Mouse (Mus musculus): ENCODE results near the gene Pdlim7. TPM values are rescaled to one million over a fixed set of nuclear protein-coding genes. Genes with fewer than 3 reads are reported as not detected.

Gene Pdlim7
- total RNA-seq (2021) = 10 to 100 TPM; 11.6 to 26.8 TPM
- long read RNA-seq, experiment 1, transcript Pdlim7-201 (13 exons, 1,697 nt) = major isoform, 7 of 16 reads
- long read RNA-seq, experiment 1, partial matches to known transcripts = 2 of 16 reads
- long read RNA-seq, experiment 1, other reads (novel, unspliced or antisense) = 5 of 16 reads
- long read RNA-seq, experiment 2, transcript Pdlim7-201 (13 exons, 1,697 nt) = major isoform, 10 of 26 reads
- long read RNA-seq, experiment 2, partial matches to known transcripts = 8 of 26 reads
- long read RNA-seq, experiment 2, other reads (novel, unspliced or antisense) = 6 of 26 reads

DNA sequence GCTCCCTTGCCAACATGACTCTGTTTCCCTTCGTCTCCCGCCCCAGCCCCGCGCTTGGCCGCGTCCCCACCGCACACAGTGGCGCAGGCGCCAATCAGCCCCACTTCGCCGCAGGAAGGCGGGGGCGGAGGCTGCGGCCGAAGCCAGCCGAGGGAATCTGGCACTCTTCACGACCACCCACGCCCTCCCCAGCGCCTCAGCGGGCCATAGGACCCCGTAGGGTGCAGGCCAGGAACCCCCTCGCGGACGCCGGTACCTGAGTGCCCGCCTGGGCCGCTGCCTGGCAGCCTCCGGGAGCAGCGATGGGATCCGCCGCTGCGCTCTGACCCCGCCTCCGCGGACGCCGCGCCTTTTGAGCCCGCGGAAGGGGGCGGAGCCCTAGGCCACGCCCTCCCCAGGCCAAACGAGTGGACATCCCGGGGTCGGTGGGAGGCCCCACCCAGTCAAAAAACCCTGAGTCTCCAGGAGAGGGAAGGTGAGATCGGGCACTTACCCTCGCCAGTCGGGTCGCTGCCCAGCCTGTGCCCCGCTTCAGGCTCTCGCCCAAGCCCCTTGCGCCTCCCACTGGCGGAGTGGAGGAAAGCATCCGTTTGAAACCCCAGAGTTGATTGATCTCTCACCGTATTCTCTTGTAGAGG lies at the start of gene Pdlim7:
Gene Pdlim7, minus strand, starts transcription at position 566 of the 638 bp plus-strand sequence.
- peak; percentile 96 to 97 for DNase-seq (ENCODE audit: low spot score in 2 of 2)

DNA sequence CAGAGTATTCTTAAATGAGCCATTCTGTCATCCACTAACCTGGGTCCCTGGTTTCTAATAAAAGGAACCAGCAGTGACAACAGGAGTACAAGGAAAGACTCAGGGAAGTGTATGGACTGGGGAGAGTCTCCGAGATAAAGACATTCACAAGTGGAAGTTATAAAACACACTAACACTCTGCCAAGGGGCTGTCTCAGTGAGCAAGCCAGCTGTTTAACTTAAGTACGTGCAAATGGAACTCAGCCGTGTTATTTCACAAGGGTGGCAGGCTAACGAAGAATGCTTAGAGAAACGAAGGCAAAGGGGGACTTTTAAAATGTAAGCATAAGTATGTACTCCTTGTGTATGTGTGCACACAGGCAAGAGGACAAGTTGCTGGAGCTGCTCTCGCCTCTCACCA lies 44.0 kb upstream of the Pdlim7 start:
- DNase-seq (ENCODE audit: low spot score in 2 of 2) = no peak

DNA sequence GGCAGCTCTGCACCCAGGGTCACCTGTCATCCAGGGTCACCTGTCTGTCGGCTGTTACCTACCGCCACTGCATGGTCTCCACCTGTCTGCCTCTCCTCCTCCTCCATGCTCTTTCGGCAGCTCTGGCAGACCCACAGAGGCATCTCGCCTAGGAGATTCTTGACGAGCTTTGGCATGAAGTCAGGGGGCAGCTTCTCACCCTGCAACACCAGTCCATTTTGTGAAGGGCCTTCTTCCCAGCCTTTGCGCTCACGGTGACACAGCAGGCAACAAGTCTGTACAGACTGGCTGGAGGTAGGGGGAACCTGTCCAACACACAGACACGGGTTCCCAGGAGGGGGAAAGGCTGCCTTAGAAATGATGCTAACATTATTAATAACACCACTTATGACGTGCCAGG lies 42.4 kb upstream of the Pdlim7 start:
- no peak for DNase-seq (ENCODE audit: low spot score in 2 of 2)

DNA sequence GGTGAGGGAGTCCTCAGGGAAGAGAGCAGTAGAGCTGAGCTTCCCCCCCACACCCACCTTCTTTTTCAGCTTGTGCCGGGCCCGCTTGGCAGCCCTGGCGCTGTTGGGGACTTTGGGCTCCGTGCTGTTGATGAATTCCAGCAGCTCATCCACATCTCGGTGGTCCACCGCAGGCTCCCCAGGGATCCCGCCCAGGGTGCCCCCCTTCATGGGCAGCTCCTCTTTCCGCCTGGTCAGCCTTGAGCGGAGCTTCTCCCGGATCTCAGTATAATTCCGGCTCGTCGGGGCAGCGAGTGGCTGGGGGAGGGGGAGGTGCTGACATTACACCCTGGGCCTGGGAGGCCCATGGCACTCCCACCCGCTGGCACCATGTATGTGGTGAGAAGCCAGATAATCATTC lies 35.6 kb upstream of the Pdlim7 start:
- no peak for DNase-seq (ENCODE audit: low spot score in 2 of 2)

DNA sequence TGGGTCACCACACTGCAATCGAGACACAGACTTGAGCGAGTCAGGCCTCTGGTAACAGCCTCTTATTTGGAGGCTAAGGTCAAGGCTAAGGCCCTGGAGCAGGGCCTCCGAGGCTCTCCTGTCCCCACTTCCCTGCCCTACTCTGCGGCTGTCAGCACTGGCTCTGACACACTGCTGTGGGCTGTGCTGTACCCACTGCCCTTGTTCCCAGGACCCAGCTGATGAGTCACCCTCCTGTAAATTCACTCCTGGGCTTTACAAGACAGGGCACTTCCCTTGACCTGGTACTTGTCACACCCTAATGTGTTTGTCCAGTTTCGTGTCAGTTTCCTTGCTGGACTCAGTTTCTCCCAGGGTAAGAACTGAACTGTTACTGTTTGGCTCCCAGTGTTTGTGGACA lies 35.0 kb upstream of the Pdlim7 start:
- peak in 1 of 2 experiments; percentile 36 for DNase-seq (ENCODE audit: low spot score in 2 of 2)

DNA sequence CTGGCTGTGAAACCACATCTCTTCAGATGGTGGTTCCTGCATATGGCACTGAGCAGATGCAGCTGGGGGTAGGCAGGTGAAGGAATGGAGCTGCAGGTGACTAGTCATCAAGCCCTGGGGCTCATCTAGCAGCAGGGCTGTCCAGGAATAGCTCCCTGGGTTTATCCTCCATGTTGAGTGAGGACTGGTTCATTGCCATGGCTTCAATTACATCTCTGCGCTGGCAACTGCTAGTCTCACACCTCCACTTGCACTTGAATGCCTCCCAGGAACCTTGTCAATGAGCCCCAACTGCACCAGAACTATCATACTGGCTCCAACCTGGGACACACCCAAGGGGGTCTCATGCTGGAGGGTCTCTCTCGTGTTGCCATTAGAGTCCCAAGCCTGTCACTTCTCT lies 34.4 kb upstream of the Pdlim7 start:
- no peak for DNase-seq (ENCODE audit: low spot score in 2 of 2)

DNA sequence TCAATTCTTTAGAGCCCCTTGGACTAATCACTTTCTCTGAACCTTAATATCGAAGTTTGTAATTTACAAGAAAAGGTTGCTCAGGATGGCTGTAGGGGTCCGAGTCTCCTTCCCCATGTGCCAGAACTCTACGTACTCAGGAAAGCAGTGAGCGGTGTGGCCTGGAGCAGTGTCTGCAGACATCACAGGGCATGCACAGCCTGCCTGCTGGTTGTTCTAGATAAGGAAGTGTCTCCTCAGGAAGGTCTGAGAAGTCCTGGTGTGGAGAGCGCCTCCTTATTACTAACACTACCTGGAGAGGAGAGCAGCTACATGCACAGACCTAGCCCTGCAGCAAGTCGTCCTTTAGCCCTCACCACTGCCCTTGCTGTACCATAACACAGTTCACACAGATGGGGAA lies 31.3 kb upstream of the Pdlim7 start:
- DNase-seq (ENCODE audit: low spot score in 2 of 2) = no peak

DNA sequence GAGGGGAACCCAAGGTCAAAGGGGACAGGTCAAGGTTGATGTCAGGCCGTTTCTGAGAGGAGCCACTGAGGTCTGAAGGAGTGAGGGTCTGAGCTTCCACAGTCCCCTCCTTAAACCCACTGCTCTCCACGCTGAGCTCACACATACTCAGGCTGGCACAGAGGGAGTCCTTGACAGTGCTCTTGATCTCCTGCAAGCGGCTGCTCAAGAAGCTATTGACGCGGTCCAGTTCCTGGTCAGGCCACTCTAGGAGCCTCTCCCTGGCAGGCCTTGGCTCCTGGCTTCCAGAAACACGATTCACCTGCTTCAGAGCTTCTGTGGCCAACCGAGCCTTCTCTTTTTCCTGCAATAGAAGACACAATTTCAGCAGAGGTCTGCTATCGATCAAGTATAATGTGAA lies 30.0 kb upstream of the Pdlim7 start:
- DNase-seq (ENCODE audit: low spot score in 2 of 2) = no peak

DNA sequence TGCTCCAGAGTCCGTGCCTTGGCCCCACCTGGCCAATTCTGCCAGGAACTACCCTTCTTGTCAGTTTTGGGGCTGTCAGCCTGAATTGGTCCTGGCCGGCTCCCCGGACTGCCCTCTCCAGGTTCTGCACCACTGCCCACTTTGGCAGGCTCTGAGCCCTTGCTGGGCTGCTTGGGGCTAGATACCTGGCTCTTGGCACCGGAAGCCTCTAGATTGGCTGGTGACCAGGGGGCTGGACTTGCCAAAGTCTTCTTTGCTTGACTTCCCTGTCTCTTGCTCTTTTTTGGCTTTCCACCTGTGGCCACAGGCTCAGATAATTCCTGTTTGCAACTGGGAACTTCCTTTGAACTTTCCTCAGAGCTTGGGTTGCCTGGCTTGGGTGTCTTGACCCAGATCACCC lies 29.4 kb upstream of the Pdlim7 start:
- no peak for DNase-seq (ENCODE audit: low spot score in 2 of 2)

DNA sequence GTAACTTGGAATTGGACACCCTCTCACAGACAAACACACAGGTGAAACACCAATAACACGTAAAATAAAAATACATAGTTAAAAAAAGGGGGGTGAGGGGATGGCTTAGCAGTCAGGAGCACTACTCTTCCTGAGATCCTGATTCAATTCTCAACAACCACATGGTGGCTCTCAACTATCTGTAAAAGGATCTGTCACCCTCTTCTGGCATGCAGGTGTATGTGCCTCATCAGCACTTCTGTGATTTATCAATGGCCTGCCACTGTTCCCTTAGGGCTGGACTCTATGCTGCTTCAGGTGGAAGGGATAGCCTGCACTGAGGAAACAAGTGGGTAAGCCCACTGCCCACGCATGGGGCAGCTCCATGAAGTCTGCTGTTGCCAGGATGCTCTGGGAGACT lies 27.5 kb upstream of the Pdlim7 start:
- no peak for DNase-seq (ENCODE audit: low spot score in 2 of 2)

DNA sequence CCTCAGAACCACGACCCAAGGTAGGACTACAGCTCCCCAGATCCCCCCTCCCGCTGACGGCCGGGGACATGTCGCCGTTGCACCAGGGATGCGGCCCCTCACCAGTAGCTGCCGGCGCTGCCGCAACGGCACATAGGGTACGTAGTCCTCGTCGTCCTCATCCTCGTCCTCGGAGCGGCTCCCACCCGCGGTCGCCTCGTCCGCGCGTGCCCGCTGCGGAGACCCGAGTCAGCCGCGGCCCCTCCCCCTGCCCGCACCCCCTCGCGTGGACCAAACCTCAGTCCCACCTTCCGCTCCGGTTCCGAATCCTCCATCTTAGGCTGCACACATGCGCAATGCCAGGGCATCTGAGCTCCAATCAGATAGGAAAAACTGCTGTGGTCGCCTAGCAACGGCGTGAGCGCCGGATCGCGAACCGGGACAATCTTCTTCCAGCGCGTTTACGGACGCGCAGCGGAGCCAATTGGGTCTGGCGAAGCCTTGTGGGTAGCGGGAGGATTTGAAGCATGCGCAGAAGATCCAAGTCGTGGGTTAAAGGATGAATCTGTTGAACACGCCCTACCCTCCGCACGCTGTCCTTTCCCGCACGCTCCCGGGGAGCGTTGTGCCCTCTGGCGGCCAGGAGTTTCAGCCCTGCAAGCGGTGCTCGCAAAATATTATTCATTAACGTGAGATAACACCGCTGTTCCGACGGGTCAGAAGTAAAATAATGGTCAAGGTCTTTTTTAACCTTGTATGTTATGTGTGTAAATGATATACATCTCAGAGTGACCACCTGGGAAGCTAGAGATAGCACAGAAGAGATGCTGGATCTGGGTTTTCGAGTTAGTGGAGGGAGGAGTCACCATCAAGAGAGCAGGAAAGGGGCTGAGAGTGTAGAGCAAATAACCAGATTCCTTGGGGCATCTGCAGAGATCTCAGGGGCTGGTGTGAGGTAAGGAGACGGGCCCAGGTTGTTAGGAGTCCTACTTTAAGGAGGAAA lies 23.0 kb upstream of the Pdlim7 start, which contains the start of gene Ddx41:
Gene Ddx41, minus strand, starts transcription at position 465 of the 982 bp plus-strand sequence.
- peak; percentile 99 for DNase-seq (ENCODE audit: low spot score in 2 of 2)

DNA sequence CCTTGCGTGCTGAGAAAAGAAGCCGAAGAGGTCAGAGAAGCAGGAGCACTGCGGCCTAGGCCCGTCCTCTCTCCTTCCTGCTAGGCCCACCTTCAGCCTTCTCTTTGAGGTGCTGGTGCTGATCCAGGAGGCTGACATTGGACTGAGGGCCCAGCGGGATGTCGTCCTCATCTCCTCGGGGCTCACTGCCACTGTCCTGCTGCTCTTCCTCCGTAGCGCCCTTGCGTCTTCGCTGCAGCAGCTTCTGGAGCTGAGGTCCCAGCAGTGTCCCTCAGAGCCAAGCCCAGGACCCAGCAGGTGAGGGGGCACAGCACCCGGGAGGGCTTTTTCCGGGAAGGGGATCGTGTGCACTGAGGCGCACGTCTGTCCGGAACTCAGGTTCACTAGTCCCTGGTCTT lies 22.3 kb upstream of the Pdlim7 start:
- no peak for DNase-seq (ENCODE audit: low spot score in 2 of 2)

DNA sequence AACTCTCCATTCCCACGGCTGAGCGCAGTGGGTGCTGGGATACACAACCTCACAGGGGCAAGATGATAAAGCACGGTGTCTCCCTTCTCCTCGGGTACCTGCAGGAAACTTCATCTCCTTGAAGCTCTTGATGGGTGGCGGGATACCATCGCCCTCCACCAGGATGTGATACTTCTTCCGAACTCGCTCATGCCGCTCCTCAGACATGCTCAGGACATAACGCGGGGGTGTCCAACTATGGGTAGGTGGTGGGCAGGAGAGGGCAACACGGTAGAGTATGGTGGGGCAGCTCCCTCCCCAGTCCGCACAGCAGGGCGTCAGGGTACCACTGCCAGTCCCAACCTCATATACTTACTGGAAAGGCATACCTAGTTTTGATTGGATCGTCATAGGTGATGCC lies 21.7 kb upstream of the Pdlim7 start:
- no peak for DNase-seq (ENCODE audit: low spot score in 2 of 2)

DNA sequence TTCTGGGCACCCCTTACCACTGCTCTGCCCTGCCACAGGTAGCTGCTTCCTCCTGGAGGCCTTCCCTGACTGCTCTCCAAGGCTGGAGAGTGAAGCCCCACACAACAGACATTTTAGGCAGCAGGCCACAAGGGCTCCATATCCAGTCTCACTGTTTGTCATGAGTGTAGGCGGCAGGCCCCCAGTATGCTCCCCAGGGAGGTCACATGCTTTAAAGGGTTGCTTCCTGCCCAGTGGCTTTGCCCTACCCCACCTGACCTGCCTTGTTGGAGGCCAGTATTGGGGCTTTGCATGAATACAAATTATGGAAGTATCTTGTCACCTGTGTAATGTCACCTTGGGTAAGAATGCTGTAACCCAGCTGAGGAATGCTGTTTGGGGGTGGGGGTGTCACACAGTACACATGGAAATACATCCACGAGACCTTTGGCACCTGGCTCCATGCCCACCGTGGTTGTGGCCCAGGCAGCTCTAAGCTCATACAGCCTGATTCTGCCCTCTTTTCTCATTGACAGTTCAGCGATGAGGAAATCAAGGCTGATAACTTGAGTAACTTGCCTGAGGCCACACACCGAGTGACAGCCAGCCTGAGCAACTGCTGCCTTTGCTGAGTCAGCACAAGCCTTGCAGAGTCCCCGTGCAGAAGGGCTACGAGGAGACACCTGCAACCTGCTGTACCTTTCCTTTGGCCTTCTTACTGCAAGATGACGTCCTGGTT lies 15.9 kb upstream of the Pdlim7 start, which contains the start of gene Dok3:
Gene Dok3, minus strand, starts transcription at position 99 of the 718 bp plus-strand sequence.
- no peak for DNase-seq (ENCODE audit: low spot score in 2 of 2)

DNA sequence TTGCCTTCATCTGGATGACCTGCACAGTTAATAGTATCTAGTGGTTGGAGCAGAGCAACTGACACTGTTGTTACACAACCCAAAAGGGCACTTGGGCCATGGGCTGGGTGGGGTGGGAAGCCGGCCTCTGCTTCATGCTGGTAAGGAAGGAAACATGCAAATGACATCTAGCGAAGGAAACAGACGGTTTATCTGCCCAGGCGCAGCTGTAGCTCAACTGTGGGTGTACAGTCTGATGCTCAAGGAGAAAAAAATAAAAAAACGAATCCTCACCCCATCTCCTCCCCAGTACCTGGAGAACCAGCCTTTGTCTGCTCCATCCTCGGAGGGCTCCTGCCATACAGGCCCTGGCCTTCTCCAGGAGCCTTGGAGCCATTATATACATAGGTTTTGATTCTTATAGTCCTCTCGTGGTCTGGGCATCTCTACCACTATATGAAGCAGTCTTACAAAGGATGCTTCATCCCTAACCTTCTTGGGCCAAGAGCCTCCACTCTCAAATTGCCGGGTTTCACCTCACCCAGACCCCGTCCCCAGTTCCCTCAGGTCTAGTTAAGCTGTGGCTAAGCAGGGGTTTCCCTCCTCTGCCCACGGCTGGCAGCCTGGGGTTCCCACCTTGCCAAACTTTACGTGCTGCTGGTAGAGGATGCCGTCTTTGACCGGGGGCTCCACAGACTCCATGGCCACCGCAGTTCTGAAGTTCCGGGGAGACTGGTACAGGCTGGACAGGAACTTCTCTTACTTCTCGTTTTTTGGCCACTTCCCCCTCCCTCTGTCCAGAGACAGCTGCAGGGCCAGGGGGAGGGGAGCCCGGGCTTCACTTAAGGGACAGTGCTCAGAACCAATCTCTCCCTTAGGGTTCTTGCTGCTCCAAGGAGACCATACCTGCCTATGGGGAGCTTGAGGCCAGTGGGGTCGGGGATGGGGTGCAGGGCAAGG lies 14.6 kb upstream of the Pdlim7 start:
- no peak for DNase-seq (ENCODE audit: low spot score in 2 of 2)

DNA sequence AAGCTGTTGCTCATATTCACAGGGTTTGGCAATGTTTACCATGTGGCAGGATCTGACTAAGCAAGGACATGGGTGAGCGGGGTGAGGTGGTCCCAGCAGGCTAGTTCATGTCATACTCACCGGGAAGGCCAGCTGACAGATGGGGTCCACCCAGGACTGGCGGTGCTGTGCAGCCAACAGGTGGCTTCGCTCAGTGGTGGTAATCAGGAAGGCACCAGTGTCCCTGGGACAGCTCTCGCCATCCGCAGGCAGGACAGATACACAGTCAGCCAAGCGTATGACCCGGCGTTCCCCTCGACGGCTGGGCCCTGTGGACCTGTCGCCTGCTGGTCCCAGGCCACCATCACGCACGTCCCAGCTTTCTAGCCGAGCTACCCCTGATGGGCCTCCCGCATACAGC lies 13.7 kb upstream of the Pdlim7 start:
- no peak for DNase-seq (ENCODE audit: low spot score in 2 of 2)

DNA sequence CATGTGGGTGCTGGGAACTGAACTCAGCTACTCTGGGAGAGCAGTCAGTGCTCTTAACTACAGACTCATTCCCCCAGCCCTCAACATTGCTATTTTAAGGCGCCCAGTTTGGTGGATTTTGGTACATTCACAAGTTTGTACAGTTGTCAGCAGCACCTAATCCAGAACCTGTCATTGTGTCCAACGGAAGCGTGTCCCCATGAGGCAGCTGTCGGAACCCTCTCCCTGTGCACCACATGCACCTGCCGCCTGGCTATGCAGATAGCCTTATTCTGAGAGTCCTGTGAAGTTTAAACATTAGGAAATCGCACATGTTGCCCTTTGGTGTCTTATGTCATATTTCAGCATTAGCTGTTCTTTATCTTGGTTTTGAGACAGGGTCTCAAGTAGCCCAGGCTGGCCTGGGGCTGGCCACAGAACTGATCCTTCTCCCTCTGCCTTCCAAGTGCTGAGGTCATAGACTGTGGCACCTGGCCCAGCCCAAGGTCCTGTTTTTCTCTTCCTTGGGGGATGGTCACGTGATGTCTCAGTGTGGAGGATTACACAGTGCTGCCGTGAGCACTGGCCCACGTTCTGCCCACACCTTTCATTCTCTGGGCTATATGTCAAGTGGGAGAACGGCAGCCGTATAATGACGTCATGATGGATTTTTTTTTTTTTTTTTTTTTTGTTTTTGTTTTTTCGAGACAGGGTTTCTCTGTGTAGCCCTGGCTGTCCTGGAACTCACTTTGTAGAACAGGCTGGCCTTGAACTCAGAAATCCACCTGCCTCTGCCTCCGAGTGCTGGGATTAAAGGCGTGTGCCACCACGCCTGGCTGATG lies 12.5 kb upstream of the Pdlim7 start:
- no peak for DNase-seq (ENCODE audit: low spot score in 2 of 2)

DNA sequence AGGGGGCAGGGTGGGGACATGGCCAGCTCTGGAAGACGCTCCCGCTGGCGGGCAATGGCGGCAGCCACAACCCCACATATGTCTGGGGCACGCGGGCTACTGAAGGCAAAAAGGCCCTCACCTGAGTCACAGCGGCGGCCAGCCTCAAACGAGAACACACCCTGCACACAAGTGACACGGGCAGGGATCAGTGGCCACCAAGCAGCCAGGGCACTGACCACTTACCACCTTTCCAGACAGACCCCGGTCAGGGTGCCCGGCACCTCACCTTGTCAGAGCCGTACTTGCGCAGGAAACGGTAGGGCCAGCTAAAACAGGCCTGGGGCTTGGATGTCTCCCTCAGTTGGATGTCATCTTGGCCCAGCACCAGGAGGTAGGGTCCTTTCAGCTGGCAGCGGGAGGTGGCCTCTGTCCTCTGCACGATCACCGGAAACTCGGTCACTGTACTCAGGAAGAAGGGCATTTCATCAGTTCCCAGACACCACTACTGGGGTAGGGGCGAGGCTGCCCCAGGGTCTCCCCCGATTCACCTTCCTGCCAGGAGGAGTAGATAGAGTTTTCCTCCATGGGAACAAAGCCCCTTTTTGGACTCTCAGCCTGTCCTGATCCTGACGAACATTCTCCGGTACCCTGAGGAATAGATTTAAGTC lies 10.6 kb upstream of the Pdlim7 start:
- DNase-seq (ENCODE audit: low spot score in 2 of 2) = no peak
